Mouse (Mus musculus) forebrain, embryonic 11.5 days (tissue): ENCODE measurements at regions not wholly inside any gene's neighbourhood (a gene's known extent, or its start where the extent isn't known, plus 50 kb on each side); places are given as distances from the start of the nearest gene placed in this dataset.

Experiments used
- ATAC-seq: fragments of 200-750 bp; cut with Nextera tagmentation; replicated peaks from 2 replicates; pipeline ENCODE4 v1.8.0; 2017; ENCODE audit warnings: moderate TSS enrichment; ENCODE audit not compliant: low FRiP score
- DNase-seq: peaks from one replicate; pipeline ENCODE4 v3.0.0-alpha.2; 2017; ENCODE audit warnings: low spot score
- H3K27ac ChIP-seq: fragments of 300-500 bp; sonication (generic); 2 replicates; pipeline ENCODE4 v1.5.1; 2014; ENCODE audit warnings: low read depth, low read length
- H3K27me3 ChIP-seq: fragments of 300-500 bp; sonication (generic); 2 replicates; pipeline ENCODE4 v1.6.1; 2014; ENCODE audit warnings: mild to moderate bottlenecking, low read length, mixed read lengths; ENCODE audit not compliant: control insufficient read depth, insufficient read depth
- H3K36me3 ChIP-seq: fragments of 300-500 bp; sonication (generic); 2 replicates; pipeline ENCODE4 v1.6.1; 2014; ENCODE audit warnings: mild to moderate bottlenecking, low read length, moderate library complexity, mixed read lengths; ENCODE audit not compliant: control insufficient read depth, insufficient read depth
- H3K4me1 ChIP-seq: fragments of 300-500 bp; sonication (generic); replicated peaks from 2 replicates; pipeline ENCODE4 v1.6.1; 2014; ENCODE audit warnings: low read length, mixed read lengths; ENCODE audit not compliant: control insufficient read depth, insufficient read depth
- H3K4me2 ChIP-seq: fragments of 300-500 bp; sonication (generic); 2 replicates; pipeline ENCODE4 v1.6.1; 2014; ENCODE audit warnings: low read depth, mild to moderate bottlenecking, low read length, moderate library complexity, mixed read lengths; ENCODE audit not compliant: severe bottlenecking
- H3K4me3 ChIP-seq: fragments of 300-500 bp; sonication (generic); 2 replicates; pipeline ENCODE4 v1.5.1; 2014; ENCODE audit warnings: low read depth, low read length
- H3K9ac ChIP-seq: fragments of 300-500 bp; sonication (generic); 2 replicates; pipeline ENCODE4 v1.6.1; 2014; ENCODE audit warnings: low read length
- H3K9me3 ChIP-seq: fragments of 300-500 bp; sonication (generic); 2 replicates; pipeline ENCODE4 v1.6.1; 2016; ENCODE audit warnings: low read length, mixed read lengths; ENCODE audit not compliant: control insufficient read depth
- WGBS: fragments of 180-500 bp; shearing (Covaris S2); extraction: QIAGEN DNeasy Blood & Tissue Kit; methylation state at CpG from one replicate; pipeline ENCODE4 v1.1.7; 2014; 5-methylcytosine and 5-hydroxymethylcytosine counted together

DNA sequence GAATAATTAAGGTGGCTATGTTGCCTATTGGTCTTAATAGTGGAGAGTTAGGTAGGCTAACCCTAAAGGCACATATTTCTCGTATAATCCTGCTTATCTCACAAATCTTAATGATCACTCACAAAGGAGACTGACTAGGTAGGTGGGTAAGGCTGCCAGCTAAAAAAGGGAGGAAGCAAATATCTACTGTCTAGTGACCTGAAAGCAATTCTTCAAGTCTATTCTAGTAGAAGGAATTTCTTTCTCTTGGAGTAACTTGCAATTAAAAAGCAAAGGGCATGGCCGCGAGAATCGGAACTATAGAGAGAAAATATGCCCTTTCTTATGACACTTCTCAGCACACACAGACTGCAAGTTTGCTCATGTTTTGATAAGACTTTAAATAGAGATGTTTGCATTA is 201.6 kb downstream of the C1d start:
- Histone ChIP-seq H3K9me3 (no peaks in the 10 kb centered on the region), H3K4me3 (no peak overlapping the region), H3K9ac (no peak overlapping the region), H3K4me2 (no peak overlapping the region), H3K27me3 (peaks cover 18% of the 10 kb centered on the region), H3K36me3 (no peaks in the 10 kb centered on the region), H3K27ac (no peak overlapping the region), H3K4me1 (no peaks in the 10 kb centered on the region)
- 29% methylated on average over 4 of the region's 4 CpGs for WGBS
- no peak for ATAC-seq
- no peak for DNase-seq

DNA sequence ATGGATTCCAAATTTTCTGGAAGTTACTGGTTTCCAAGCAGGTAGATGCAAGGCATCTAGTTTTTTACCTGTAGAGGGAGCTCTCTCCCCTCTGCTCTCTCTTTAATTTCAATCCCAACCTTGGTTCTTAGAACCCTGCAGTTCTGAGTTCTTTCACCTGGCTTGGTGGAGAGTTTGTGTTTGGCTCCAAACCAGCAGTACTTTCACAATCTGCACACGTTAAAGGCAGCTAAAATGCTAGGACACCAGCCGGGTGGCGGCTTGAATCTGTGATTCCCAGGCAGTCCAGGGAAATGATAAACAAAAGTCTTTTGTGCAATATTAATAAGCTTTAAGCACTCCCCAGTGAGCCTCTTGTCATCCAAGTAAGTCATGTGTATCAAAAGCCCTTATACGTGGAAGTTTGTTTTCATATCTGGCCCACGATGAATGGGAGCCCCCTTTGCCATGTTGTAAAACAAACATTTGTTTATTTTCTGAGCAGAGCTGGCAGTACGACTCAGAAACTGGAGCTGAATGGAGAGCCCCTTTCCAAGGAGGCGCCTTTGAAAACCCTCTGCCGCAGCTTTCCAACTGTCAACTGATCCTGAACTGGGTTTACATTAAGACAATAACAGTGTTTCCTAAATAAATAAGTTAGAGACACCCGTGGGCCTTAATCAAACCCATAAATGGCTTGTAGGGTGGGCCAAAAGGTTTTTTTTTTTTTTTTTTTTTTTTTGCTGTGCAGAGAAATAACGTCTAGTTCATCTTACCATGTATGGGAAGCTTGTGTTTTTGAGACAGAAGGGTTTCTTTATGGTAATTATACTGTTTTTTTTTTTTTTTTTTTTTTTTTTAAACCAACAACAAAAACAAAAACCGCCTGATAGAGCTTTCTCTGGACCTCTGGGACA is 202.9 kb downstream of the C1d start:
- H3K9me3 ChIP-seq = no peaks in the 10 kb centered on the region
- H3K4me2 ChIP-seq = peak overlapping the region; percentile 24; the same call in 1 of the 2 replicates
- H3K36me3 ChIP-seq = no peaks in the 10 kb centered on the region
- H3K9ac ChIP-seq = no peak overlapping the region
- no peaks in the 10 kb centered on the region for H3K4me1 ChIP-seq
- DNase-seq (peak; percentile 54), ATAC-seq (peak; percentile 73)
- 10% methylated on average over 11 of the region's 11 CpGs for WGBS
- H3K4me3 ChIP-seq = no peak overlapping the region
- H3K27ac ChIP-seq = no peak overlapping the region
- peaks cover 18% of the 10 kb centered on the region for H3K27me3 ChIP-seq

DNA sequence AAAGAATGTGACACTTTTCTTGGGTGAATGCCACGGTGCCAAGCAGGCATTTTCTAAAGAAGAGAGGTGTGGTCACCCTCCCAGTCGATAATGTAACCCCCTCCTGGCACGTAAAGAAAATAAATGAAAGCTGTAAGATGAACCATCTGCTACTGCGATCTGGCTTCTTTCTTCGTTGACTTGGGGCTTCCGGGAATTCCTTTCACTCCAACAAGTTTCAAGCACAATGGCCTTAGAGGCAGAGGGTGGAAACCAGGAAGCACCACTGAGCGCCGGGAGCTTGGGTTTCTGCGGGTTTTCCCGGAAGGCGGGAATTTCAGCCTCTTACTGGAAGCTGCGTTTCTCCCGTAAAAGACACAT is 203.5 kb downstream of the C1d start:
- Histone ChIP-seq H3K27ac (no peak overlapping the region), H3K4me1 (no peaks in the 10 kb centered on the region), H3K9ac (no peak overlapping the region), H3K9me3 (no peaks in the 10 kb centered on the region), H3K36me3 (no peaks in the 10 kb centered on the region), H3K4me3 (no peak overlapping the region), H3K4me2 (peak overlapping the region; percentile 24; the same call in 1 of the 2 replicates), H3K27me3 (peaks cover 18% of the 10 kb centered on the region)
- ATAC-seq = peak; percentile 43
- 6% methylated on average over 13 of the region's 13 CpGs for WGBS
- peak; percentile 65 for DNase-seq

DNA sequence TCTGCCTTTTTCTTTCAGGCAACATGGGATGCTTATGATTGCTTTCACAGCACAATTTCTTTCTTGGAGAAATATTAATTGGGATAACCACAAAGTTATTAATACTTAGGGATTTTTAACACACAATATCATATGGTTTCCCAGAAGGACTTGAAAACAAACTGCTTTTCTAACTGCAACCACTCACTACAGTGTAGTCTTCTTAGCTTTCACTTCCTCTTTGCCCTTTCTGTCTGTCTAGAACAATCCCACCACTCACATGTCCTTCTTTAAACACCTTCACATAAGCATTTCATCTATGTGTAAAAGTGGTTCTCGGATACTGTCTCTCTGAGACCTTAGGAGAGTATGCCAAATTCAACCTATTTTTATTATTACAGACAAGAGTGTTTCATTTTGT is 204.3 kb downstream of the C1d start:
- Histone ChIP-seq H3K9ac (no peak overlapping the region), H3K27me3 (peaks cover 18% of the 10 kb centered on the region), H3K36me3 (no peaks in the 10 kb centered on the region), H3K27ac (no peak overlapping the region), H3K9me3 (no peaks in the 10 kb centered on the region), H3K4me2 (no peak overlapping the region), H3K4me3 (no peak overlapping the region), H3K4me1 (no peaks in the 10 kb centered on the region)
- ATAC-seq (no peak), DNase-seq (no peak)
- 84% methylated on average over 1 of the region's 1 CpGs for WGBS

DNA sequence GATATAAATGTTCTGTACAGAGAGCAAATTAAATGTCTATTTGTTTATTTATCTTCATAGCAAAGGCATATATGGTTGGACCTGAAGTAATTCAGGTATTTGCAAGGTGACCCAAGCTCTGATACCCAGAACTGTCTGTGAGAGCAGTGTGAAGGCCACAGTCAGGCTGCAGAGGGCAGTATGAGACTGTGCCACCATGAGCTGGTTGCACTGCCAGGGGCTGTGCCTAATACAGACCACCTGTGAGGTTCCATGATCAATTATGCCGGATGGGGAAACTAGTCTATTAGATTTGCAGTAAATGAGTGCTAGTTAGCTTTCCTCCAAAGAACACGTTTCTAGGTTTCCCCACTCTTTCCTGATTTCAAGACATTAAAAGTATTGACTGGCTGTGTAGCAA is 207.5 kb downstream of the C1d start:
- Histone ChIP-seq H3K9me3 (no peaks in the 10 kb centered on the region), H3K9ac (no peak overlapping the region), H3K36me3 (no peaks in the 10 kb centered on the region), H3K27me3 (peaks cover 8% of the 10 kb centered on the region; the same call in 1 of the 2 replicates), H3K4me3 (no peak overlapping the region), H3K4me1 (no peaks in the 10 kb centered on the region), H3K27ac (no peak overlapping the region), H3K4me2 (no peak overlapping the region)
- ATAC-seq (no peak; the same call in 1 of the 2 replicates), DNase-seq (peak; percentile 53)
- WGBS = 34% methylated on average over 2 of the region's 2 CpGs

DNA sequence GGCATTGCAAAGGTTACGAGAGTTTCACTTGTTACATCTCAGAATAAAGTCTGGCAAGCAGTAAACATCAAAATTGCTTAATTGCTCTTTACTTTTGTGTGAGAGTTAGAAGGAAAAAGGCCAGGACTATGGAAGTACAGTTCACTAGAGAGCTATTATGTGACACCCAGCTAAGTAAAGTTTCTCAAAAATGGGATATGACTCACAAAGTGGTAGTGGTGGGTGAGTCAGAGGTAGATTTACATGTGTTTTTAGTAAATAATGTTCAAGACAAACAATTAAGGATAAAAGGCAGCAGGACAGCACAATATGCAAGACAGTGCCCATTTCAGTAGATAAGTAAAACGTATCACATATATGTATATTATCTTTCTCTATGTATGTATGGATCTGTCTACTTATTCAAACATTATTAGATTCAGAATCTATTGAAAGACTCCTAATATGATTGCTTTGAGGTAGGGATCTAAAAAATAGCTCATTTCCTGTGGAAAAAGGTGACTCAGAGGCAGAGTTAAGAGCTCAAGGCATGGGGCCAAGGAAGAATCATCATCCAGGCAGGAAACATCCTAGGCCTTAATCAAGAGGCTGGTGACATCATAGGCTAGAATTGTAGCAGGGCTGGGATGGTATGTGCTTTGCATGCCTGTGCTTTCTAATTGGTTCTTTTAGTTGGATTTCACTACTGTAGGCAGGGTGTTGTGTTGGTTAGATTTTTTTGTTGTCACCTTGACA is 211.2 kb downstream of the C1d start:
- no peaks in the 10 kb centered on the region for H3K9me3 ChIP-seq
- no peaks in the 10 kb centered on the region for H3K4me1 ChIP-seq
- peaks cover 3% of the 10 kb centered on the region; the same call in 1 of the 2 replicates for H3K27me3 ChIP-seq
- no peak for ATAC-seq
- 83% methylated on average over 2 of the region's 2 CpGs for WGBS
- no peak overlapping the region for H3K4me2 ChIP-seq
- no peaks in the 10 kb centered on the region for H3K36me3 ChIP-seq
- no peak for DNase-seq
- no peak overlapping the region for H3K27ac ChIP-seq
- no peak overlapping the region for H3K4me3 ChIP-seq
- no peak overlapping the region for H3K9ac ChIP-seq

DNA sequence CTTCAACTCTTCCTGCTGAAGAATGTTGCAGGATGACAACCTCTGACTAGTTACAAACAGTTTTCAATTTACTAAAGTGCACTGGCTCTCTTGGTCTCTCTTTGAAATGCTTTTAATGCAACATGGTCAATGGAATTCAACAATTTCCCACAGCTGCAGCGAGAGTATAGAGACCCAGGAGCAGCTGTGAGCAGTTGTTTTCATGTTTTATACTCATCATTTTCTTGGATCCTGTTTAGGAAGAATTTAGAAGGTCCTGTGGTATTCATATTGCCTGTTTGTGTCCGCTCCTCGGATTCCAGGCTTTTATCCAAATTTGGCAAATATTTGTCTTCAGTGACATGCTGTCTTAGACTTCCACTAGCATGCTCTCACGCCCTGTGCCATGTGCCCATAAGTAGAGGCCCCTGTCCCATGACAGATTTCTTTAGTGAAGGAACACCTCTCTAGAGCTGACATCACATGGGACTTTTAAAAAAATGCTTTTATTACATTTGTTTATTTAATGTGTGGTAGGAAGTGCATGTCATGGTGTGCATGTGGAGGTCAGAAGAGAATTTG is 224.1 kb downstream of the C1d start:
- H3K4me1 ChIP-seq = no peaks in the 10 kb centered on the region
- H3K27me3 ChIP-seq = no peaks in the 10 kb centered on the region
- no peaks in the 10 kb centered on the region for H3K9me3 ChIP-seq
- H3K4me3 ChIP-seq = no peak overlapping the region
- no peak for ATAC-seq
- no peak for DNase-seq
- no peak overlapping the region for H3K4me2 ChIP-seq
- H3K36me3 ChIP-seq = no peaks in the 10 kb centered on the region
- H3K9ac ChIP-seq = no peak overlapping the region
- 79% methylated on average over 4 of the region's 4 CpGs for WGBS
- no peak overlapping the region for H3K27ac ChIP-seq

DNA sequence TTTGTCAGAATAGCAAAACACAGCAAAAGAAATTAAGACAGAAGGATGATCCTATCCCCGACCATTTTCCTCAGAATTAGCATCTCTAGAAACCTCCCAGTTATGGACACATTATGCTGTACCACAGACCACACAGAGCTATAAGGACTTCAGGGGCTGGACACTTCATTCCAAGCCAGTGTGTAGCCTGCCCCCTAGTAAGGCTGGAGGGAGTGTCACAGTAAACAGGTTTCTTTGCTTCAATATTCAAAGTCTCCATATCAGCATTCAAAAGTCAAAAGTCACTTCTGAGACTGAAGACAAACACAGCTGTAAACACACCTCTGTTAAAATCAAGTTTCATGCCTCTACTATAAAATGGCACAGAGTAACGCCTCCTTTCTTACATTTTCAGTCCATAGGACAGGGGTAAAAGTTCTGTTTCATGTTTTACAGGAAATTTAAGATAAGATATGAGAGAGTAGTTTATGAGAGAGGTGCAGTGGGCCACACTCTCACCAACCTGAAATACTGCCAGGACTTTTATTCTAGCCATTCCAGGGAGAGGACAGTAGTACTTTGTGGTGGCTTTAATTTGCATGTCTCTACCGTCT is 226.6 kb downstream of the C1d start:
- Histone ChIP-seq H3K27ac (no peak overlapping the region), H3K4me2 (no peak overlapping the region), H3K9ac (no peak overlapping the region), H3K9me3 (no peaks in the 10 kb centered on the region), H3K4me1 (no peaks in the 10 kb centered on the region), H3K4me3 (no peak overlapping the region), H3K27me3 (no peaks in the 10 kb centered on the region), H3K36me3 (no peaks in the 10 kb centered on the region)
- WGBS = 71% methylated on average over 3 of the region's 3 CpGs
- ATAC-seq (no peak), DNase-seq (no peak)
